Mouse (Mus musculus) kidney, postnatal 14 days (tissue): ENCODE measurements around the gene Znrf1.
A peak's percentile ranks its signal among the peaks of the same experiment; 100 is the strongest.

ENCODE experiments used
- DNase-seq: peaks from one replicate; pipeline ENCODE4 v3.0.0; 2022; ENCODE audit warnings: mixed read lengths

The Znrf1 gene

DNA sequence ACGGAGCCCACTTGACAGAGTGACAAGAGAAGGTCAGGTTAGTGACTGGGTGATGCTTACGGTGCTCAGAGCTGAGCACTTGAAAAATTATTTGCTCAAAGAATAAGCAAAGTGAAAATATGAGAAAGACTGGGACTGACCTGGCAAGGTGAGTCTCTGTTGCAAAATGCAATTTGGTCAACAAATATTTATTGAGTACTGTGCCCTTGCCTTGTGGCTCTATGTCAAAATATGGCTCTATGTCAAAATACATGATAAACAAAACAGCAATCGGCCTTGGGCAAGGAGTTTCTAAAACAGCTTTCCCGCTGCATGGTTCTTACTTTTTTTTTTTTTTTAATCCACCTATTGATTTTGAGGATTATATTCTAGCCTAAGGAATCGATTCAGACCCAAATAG is 406 bp upstream of the Znrf1 start:
- no peak for DNase-seq

DNA sequence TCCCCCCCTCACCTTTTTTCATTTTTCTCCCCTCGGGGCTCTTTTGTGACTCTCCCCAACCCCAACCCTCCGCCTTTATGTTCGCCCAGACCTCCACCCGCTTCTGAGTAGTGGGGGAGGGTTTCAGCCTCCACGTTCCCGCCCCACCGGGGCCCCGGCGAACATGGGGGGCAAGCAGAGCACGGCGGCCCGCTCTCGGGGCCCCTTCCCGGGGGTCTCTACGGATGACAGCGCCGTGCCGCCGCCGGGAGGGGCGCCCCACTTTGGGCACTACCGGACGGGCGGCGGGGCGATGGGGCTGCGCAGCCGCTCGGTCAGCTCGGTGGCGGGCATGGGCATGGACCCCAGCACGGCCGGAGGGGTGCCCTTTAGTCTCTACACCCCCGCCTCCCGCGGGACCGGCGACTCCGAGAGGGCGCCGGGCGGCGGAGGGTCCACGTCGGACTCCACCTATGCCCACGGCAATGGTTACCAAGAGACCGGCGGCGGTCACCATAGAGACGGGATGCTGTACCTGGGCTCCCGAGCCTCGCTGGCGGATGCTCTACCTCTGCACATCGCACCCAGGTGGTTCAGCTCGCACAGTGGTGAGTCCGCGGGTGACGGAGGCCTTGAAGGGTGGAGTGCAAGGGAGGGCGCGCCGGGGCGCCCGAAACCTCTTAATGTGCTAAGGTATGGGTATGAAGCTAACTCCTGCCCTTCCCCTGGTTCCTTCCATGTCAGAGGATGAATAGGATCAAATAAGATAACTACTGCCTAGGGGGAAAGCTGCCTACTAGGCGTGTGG is 1.3 kb downstream of the Znrf1 start:
- DNase-seq, result peak; percentile 53

GRCm38 (mm10) chr8:111537765-111538158 is 1.9 kb downstream of the Znrf1 start:
- no peak for DNase-seq

- DNase-seq, result peak; percentile 53
Measured at GRCm38 (mm10) chr8:111538194-111538593, 2.3 kb downstream of the Znrf1 start.

DNA sequence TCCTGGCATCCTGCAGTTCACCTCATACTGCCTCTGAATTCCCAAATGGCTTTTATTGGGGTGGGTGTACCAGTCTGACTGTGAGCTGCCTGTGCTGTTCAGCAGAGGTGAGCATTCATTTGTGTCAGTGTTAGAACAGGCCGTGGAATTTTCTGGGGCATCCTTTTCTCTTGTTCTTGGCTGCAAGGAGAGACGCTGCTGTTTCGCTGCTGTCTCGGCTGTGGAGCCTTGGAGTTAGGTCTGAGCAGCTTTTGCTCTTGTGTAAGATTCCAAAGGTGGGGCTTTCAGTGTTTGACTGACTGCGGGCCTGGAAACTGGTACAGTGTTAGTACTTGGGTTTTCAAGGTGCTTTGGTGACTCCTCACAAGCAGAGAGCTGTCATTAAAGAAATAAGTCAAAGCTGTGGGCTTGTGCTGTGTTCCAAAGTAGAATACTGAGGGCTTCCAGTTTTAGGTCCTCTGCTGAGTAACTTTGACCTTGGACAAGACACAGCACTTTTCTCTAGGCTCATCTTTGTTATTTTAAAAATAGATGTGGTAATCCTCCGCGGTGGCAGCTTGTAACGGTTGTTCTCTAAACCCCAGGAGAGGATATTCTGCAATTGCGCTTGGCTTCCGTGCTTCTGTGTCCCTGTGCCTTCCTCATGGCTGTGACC is 3.7 kb downstream of the Znrf1 start:
- no peak for DNase-seq

DNA sequence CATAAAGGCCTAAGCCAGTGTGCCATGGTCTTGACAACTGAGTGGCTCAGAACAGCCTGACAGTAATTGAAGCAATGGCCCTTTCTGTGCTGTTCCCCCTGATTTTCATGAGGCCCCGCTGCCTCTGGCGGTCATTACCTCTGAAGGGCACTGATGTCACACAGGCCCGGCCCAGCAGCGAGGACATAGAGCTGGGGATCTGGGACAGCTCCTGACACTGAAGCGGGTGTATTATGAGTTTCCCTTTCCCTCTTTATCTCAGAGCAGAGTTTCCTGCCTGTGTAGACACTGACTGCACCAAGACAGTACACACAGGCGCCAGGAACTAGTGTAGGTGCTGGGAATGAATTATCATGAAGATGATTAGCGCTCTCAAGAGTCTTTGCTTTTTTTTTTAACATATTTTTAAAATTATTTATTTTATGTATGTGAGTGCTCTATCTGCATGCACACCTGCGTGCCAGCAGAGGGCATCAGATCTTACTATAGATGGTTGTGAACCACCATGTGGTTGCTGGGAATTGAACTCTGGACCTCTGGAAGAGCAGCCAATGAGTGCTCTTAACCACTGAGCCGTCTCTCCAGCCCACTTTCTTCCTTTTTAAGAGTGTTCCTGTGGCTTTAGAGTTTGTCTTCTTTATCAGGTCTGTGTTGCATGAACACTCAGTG is 7.9 kb downstream of the Znrf1 start:
- DNase-seq, result no peak

- no peak for DNase-seq
Measured at GRCm38 (mm10) chr8:111545406-111546156, 9.7 kb downstream of the Znrf1 start.

GRCm38 (mm10) chr8:111547144-111547543 is 11.2 kb downstream of the Znrf1 start:
- no peak for DNase-seq

- no peak for DNase-seq
Measured at GRCm38 (mm10) chr8:111548201-111548600, 12.3 kb downstream of the Znrf1 start.

GRCm38 (mm10) chr8:111550002-111550870 is 14.3 kb downstream of the Znrf1 start:
- DNase-seq, result peak; percentile 48

GRCm38 (mm10) chr8:111551511-111552130 is 15.7 kb downstream of the Znrf1 start:
- no peak for DNase-seq

- no peak for DNase-seq
Measured at GRCm38 (mm10) chr8:111561824-111562223, 25.9 kb downstream of the Znrf1 start.

DNA sequence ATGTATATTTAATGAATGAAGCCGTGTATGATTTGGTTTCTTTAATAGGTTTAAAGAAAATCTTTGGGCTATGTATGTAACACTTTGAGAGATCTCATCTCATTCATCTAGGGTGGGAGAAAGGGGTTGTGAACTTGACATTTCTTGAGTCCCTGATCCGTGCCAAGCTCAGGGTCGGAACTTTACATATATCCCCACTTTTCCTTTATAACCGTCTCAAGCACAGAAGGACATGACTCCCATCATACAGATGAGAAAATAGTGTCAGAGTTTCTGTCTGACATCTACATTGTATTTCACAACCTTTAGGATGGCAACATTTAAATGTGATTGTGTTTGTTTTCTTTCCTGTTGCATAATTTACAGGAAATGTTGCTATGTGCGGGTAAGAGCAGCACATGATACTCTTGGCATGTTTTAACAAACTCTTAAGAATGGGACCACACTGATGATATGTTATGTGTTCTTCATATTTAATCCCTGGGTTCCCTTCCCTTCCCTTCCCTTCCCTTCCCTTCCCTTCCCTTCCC is 26.4 kb downstream of the Znrf1 start:
- DNase-seq, result no peak

DNA sequence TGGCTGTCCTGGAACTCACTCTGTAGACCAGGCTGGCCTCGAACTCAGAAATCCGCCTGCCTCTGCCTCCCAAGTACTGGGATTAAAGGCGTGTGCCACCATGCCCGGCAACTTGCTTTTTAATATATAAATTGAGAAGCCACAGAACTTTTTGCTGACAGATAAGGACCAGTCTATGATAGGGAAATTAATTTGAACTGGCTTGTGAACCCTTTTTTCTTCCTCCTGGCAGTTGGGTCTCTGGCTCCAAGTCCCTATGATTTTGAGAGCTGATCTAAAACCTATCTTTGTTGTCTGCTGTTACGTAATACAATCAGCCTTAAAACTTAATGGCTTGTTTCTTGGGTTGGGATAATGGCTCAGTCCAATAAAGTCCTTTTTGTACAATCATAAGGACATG is 27.2 kb downstream of the Znrf1 start:
- DNase-seq, result no peak

- no peak for DNase-seq
Measured at GRCm38 (mm10) chr8:111563687-111564086, 27.8 kb downstream of the Znrf1 start.

- no peak for DNase-seq
Measured at GRCm38 (mm10) chr8:111564093-111564492, 28.2 kb downstream of the Znrf1 start.

DNA sequence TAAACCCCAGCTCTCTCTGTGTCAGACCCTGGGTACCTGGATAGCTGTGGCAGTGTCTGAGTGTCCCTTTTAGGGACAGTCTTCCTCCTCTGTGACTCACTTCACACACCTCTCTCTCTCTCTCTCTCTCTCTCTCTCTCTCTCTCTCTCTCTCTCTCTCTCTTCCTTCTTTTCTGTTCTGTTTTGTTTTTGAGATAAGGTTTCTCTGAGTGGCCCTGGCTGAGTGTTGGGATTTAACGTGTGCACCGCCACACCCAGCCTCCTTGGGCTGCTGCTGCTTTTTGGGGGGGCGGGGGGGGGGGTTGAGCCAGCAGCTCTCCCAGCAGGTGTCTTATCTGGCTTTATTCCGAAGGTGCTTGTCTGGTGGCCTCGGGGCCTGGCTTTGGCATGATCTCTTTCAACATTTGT is 29.9 kb downstream of the Znrf1 start:
- no peak for DNase-seq

DNA sequence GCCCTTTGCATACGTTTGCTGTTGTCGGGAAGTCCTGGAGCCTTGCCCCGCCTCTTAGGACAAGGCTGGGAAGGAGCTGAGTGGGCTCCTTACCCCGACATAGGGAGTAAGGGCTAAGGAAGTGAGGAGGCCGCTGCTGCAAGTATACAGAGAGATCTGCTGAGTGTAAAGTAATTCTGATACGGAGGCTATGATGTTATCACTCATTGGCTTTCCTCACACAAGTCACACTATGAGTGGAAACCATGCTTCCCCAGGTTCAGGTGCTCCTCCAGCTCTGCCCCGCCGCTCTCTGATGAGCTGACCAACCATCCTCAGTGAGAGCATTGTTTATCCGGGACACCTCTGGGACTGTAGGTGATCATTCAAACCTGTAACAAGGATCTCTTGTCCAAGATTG is 30.4 kb downstream of the Znrf1 start:
- DNase-seq, result no peak

DNA sequence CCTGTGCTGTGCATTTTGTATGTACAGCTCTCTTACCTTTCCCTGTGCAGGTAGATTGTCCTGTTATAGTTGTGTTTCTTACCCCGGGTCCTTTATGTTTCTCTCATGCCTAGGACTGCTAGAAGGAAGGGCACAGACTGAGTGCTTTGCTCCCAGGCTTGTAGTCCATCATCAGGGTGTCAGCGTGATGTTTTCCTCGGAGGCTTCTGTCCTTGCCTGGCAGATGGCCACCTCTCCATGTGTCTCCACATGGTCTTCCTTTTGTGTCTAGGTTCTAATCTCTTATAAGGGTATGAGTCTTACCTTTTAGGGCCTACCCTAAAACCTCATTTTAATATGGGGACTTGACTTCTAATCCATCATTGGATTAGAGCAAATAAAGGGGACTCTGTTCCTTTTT is 31.7 kb downstream of the Znrf1 start:
- no peak for DNase-seq

GRCm38 (mm10) chr8:111568029-111568428 is 32.1 kb downstream of the Znrf1 start:
- no peak for DNase-seq

DNA sequence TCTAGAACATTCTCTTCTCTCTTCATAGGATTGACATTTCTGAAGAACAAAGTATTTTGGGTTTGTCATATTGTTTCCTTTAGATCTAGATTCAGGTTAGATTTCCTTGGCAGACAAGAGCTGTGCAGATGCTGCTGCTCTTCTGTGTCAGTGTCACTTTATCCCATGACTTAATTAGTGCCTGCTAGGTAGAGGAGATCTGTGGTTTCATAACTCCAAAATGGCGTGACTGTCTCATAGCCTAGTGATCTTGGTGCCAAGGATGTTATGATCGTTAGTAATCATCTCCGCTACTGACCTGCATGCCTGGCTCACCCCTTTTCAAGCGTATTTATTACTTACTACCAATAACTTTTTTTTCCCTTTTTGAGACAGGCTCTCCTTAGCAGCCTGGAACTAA is 34.0 kb downstream of the Znrf1 start:
- DNase-seq, result no peak
